Mouse (Mus musculus): ENCODE data around the gene Rbfox2.

DNA sequence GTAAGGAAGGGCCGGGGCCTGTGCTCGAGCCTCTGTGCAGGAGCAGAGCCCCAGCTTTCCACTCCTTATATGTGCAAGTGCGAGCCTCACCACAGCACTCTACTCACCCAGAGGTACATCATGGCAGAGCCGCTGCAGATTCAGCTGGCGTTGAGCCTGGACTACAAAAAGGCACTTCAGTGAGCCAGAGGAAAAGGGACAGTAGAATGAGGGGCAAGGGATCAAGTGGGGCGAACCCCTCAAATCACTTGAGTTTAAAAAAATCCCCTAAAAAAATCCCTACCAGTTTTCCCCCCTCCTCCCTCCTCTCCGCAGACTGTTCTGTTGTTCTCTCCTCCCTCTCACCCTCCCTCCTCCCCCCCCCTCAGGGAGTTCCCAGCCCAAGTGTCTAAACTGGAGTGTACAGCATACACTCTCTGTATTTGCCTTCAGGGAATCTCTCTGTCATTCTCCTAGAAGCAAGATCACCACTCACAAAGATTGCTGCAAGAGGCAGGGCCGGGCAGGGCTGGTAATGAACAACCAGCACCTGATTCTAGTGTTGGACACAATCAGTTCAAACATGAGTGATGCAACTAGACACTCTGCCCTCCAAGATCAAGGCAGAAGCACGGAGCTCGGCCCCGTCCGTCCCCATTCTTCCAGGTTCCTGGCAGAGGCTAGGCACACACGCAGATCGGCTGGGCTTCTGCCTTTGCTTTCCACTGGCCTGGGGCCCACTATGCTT lies 103.4 kb downstream of the Rbfox2 start:
- TF ChIP-seq CTCF (IDR thresholded peaks at IDR 0.05; ENCODE audit: borderline replicate concordance, insufficient read depth, low read length), result no peak
- no peak for TF ChIP-seq POLR2A (IDR thresholded peaks at IDR 0.05; ENCODE audit: low read depth, low read length)
